Mouse (Mus musculus) megakaryocyte-erythroid progenitor cell, adult 5 weeks (primary cell): Measurements from ENCODE around the gene Orc4. TPM values are rescaled to one million over a fixed set of nuclear protein-coding genes. Genes with fewer than 3 reads are reported as not detected.

Experiments
- polyA plus RNA-seq: library from polyadenylated mRNA; stranded (reverse); fragments of >175 nt; gene quantifications from 2 replicates; pipeline ENCODE4 v1.2.3, GENCODE M21; 2012

Gene Orc4
- 15.4 and 16.1 TPM in 2 replicates for polyA plus RNA-seq

GRCm38 (mm10) chr2:48950252-48950315 is at the start of gene Orc4:
Orc4 (minus strand) TSS chr2:48950277.

GRCm38 (mm10) chr2:48948841-48949584 is 1.1 kb downstream of the Orc4 start, which contains the start of gene Mbd5:
Mbd5 (plus strand) TSS chr2:48949508.

Other genes with a start within 250 kb of the Orc4 start
- 0.20 and 0.29 TPM in 2 replicates for gene Acvr2a, start 136.2 kb downstream of the Orc4 start, polyA plus RNA-seq
- gene Mbd5, start 769 bp downstream of the Orc4 start, polyA plus RNA-seq = 0.90 and 2.5 TPM in 2 replicates